Mouse (Mus musculus) liver, postnatal 0 days (tissue): ENCODE results near the gene Dclre1b.
A peak's percentile ranks its signal among the peaks of the same experiment; 100 is the strongest.

ENCODE experiments used
- CTCF ChIP-seq: sonication (generic); IDR thresholded peaks from 2 replicates; pipeline ENCODE4 v1.5.1; 2016; ENCODE audit warnings: antibody characterized with exemption, low read depth
- EP300 ChIP-seq: IDR thresholded peaks from 2 replicates; pipeline ENCODE4 v1.6.1; 2016; ENCODE audit warnings: antibody characterized with exemption, low read depth, mild to moderate bottlenecking

GRCm38 (mm10) chr3:103787225-103787624 is 22.0 kb downstream of the Dclre1b start:
- no peak for TF ChIP-seq CTCF
- TF ChIP-seq EP300, result peak; percentile 44; the same call in 1 of the 2 replicates
